Mouse (Mus musculus) R1 (cell line): Measurements from ENCODE around the gene Enox1.
A peak's percentile ranks its signal among the peaks of the same experiment; 100 is the strongest.

Experiments
- DNase-seq: peaks from one replicate; pipeline ENCODE4 v3.0.0-alpha.2; 2018; ENCODE audit warnings: low read depth, low spot score

Enox1 gene

DNA sequence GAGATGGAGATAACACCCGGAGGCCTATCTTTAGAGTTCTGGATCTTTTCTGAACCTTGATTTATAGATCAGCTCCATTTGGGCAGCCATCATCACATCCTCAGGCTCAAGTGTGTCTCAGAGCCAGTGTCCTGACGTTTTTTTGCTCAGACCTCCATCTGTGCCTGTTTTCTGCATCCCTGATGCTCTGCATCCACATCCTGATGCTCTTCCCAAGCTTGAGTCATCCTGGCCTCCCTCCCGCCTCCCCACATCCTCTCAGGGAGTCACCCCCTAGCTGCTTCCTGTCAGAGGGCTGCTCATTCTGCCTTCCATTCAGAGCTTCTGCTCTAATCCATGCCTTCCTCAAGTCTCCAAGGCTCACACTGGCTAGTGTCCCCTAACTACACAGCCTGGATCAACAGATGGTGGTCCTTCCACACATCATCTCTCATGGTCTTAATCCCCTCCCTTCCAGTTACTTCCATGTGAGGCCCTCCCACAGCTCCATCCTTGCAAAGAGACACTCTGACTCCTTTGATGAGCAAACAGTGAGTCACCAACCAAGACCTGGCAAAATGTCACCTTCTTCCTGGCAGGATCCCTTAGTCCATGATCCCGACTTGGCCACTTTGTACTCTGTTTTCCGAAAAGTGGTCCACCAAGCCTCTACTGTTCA lies 451.7 kb downstream of the Enox1 start:
- DNase-seq: no peak

DNA sequence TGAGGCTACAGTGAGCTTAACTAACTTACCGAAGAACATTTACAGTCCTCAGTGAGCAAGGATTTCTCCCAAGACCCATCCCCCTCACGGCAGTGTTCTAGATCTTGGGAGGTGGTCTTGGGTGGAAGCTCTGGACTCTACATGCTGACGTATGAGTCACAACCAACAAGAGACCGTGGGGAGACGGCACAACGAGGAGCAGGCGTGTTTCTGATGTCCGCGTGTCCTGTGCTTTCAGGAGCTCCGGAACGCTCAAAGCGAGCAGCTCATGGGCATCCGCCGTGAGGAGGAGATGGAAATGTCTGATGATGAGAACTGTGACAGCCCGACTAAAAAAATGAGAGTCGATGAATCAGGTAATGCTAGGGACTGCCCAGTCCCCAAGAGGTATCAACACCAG lies 458.6 kb downstream of the Enox1 start:
- no peak for DNase-seq

DNA sequence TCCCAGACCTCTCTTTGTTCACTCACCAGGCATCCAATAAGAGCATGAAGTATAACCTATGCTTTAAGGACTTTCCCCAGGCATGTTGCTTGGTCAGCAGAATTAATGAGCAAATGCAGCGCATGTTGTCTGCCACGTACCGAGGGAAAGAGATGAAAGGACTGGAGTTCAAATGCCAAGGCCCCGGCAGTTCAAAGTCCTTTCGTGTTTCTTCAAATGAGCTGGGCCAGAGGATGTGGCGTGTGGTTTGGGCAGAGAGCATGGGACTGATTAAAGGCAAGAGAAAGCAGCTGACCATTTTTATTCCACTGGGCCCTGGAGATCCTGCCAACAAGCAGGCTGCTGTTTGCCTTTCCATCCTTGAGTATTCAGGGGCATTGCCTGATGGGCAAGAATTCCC lies 460.7 kb downstream of the Enox1 start:
- no peak for DNase-seq

DNA sequence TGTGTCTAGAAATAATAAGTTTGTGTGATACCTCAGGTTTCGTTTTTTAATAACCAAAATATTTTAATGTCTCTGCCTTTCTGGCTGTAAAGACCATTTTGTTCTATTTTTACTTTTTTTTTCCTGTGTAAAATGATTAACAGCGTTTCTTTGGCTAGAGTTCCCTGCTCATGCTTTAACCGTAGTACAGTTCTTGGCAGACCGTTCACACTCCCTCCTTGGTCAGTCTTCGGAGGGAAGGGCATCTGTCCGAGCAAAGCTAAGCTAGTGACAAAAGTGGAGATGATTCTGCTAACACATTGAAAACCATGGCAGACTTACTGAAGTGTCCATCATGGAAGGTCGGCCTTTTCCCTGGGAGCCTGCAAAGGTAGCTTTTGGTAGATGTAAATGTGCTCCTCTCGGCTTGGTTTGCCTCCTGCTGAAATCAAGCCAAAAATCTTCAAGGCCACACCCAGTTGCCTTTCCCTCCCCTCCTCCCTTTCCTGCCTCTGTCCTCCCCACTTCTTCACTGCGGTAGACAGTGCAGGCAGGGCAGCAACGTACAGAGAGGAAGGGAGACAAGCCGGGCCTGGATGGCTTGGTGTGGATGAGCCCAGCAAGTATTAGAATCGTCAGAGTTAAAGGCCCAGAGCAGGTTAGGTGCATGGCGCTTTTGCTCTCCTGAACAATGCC lies 461.7 kb downstream of the Enox1 start:
- DNase-seq: peak; percentile 58

DNA sequence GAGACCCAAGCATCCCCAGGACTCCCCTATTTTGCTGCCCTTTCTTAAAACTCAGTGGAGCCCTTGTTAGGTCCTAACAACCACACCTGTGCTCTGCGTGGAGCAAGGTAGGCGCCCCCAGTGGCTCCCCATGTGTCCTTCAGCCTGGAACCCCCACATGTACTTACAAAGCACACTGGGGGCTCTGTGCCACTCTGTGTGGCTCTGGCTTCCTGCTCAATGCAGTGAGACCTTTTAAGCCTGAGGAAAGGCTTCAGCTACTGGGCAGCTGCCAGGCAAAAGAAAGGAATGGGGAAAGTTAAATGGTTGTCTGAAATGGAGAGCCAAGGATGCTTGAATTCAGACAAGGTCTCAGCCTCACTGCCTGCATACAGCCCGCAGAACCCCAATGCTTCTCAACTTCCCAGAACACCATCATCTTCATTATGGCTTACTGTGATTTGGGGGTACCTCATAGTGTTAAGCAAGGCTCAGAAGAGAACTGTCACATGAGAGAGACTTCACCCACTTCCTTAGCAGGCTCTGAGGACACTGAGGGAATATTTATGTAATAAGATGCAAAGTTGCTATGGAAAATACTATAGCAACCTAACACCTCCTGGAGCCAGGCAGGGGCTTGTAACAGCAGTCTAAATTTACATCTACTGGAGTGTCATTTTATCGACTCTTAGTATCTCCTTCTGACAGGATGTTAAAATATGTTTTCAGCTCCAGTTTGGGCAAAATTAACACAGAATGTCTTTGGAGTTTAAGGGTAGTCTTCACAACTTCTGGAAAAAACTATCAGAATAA lies 465.1 kb downstream of the Enox1 start:
- DNase-seq: no peak

DNA sequence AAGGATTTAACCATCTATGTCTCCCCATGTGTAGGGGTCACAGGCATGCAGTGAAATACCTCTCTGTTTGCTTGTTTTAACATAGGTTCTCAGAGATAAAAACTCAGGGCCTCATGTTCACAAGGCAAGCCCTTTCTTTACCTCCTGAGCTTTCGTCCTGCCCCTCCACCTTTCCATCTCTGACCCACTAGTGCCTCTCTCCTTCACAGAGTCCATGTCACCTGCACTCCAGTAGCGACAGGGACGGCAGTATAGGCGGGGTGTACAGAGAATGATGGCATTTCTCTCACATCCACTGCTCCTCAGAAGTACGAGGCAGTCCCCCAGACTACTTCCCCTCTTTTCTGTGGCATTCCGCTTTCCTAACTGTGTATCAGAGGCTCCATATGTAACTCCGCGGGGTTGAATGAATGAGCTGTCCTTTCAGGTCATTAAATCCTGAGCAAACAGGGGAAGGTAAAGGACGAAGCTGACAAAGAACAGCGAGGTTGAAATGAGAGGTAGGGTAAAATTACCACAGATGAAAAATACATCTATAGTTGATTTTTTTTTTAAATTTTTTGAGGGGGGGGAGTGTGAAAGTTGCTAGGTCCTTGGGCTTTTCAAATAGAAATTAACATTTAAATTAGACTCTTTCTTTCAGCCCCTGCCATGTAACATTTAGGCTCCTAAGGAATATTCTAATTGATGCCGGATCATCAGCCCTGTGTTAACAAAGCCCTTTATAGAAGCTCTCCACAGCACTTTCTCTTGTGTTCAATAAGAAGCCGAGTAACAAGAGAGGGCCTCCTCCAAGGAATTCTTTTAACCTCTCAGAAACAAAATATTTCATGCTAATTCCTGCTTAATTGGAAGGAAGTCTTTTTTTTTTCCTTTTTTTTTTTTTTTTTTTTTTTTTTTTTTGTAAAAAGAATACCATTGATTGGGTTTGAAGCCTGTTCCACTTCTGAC lies 470.3 kb downstream of the Enox1 start:
- DNase-seq: peak; percentile 81

DNA sequence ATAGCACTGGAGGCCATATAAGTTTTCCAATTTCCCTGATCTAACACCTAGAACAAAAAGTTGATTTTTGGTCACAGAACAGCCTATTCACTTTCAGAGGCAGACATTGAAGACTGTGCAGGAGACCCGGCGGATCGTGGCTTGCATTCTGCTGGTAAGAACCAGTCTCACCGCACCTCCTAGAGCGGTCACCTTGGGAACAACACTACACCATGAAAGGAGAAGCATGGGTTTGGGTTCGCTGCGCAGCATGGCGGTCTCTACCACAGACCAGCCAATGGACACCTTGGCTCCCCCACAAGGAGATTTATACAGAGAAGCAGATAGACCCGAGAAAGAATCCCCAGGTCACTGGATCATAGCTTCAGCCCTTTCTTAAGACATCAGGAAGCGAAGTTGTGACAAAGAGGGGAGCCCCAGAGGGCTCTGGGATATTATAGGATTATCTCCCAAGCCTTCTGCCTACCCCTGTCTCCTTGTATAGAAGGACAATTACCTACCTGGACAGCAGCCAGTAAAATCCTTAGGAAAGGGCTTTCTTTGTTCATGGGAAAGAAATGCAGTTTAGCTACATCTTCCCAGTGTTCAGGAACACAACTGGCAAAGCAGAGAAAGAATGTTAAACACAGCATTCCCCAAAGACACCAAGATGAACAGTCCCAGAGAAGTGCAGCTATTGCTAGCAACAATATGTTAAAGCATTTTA lies 476.1 kb downstream of the Enox1 start:
- DNase-seq: peak; percentile 55

DNA sequence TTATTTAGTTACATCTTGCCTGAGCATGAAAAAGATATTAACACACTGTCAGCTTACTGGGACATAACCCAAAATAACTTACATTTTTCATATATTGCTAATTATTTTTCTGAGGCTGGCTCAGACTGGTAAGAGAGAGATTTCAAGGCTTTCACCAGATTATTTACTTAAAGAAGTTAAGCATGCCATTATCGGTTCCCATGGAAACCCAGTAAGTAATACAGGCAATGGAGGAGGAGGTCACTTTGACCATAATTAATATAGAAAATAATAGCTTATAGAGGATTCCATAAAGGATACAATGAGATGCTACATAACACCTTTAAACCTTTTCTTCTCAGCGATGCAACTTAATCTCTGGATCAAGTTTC lies 476.6 kb downstream of the Enox1 start:
- DNase-seq: no peak

DNA sequence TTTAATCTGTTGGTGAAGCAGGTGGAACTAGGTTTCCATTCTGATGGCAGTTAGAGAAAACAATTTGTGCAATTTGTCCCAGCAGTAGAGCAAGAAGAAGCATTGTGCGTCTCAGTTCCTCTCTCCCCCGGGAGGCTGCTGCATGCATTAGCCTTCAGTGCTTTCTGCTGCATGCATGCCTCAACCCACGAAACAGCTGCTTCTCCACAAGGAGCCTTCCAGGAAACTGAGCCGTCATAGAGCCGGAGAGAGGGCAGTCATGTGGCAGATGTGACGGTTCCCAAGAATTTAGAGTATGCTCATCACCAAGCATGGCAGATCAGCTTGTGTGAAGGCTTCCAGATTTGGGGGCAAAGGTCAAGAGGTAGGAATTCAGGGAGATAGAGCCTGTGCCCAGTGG lies 480.4 kb downstream of the Enox1 start:
- no peak for DNase-seq

DNA sequence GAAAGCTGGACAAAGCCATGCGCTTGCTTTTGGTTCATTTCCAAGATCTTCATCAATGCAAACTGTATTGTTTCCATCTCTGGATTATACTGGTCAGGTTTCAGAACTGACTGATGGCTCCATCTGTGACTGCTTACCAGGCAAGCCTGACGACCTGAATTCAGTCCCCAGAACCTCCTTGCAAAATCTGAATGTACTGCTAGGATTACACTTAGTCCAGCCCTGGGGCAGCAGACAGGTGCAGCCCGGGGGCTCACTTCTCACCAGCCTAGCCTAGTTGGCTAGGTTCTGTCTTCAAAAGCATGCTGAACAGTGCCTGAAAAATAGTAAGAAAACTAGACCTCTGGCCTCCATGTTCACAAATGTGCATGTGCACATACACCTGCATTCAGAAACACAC lies 481.6 kb downstream of the Enox1 start:
- DNase-seq: no peak

DNA sequence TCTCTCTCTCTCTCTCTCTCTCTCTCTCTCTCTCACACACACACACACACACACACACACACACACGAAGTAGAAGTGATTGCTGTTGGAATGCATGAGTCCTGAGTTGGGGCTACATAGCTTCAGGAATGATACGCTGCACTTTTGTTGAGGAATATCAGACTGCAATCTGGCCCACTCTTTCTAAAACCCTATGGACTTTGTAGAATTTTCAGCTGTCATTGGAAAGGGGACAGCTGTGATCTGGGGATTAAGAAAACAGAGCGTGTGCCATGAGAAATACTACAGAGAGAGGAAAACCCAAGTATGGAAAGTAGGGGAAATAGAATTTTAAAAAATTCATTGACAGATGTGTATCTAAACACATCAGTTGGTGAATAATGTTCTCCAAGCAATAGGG lies 482.1 kb downstream of the Enox1 start:
- DNase-seq: no peak

DNA sequence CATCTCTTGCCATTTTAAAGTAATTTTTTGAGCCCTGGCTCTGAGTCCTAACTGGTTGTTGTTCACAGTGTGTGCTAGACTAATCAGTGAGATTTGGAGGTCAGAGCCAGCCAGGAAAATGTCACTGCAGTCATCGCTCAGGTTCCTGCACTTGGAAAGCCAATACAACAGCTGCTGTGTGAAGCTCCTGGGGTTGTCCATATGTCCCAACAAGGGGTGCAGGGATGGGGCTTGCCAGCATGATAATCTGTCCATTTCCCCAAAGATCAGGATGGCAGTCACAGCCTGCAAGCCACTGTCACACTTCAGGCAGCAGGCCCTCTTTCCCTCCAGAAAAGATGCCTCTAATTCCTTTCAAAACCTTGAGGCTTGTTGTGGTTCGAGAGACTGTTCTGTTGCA lies 483.0 kb downstream of the Enox1 start:
- DNase-seq: no peak

DNA sequence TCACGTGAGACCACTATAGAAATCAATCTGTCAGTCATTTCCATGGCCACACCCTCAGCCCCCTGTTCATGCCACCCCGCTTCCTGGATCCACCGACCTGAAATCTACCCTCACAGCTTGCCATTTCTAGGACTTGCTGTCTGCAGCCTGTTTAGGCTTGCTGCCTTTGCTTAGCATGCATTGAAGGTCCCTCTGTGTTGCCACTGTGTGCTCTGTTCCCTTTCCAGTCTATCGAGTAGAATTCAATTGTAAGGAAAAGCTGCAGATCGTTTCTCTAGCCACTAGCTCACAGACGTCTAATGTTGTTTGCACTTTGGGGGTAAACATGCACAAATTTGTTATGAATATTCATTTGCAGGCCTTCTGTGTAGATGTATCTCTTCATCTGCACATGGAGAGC lies 485.8 kb downstream of the Enox1 start:
- DNase-seq: no peak

DNA sequence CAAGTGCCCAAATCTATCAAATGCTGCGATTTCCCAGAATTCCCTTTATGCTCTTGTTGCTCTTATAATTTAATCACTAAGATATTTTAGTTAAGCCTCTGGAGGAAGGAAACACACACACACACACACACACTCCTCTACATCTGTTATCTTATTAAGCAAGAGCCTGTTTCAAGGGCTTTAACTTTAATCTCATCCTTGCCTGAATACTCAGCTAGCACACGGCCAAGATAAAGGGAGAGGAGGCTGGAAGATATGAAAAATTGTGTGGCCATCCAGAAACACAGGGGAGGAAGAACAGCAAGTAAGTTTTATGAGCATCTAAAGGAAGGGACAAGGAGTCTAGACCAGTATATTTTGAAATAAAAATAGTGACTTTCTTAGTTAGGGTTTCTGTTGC lies 489.6 kb downstream of the Enox1 start:
- DNase-seq: no peak

DNA sequence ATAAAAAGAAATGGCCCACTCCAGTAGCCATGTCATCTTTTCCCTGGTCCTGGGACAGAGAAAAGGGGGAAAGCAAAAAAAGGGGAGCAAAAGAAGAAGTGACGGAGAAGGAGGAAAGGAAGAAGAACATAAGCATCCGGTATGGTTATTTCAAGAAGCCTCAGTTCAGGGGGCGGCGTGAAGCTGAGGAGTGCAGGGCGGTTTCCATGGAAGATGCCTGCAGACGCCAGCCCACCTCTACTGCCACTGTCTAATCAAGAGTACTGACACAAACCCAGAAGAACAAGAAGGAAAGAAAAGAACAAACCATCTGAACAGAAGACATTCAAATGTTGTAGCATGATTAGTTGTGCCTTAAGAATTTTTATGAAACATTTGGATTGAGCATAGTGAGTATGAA lies 490.5 kb downstream of the Enox1 start:
- DNase-seq: no peak

DNA sequence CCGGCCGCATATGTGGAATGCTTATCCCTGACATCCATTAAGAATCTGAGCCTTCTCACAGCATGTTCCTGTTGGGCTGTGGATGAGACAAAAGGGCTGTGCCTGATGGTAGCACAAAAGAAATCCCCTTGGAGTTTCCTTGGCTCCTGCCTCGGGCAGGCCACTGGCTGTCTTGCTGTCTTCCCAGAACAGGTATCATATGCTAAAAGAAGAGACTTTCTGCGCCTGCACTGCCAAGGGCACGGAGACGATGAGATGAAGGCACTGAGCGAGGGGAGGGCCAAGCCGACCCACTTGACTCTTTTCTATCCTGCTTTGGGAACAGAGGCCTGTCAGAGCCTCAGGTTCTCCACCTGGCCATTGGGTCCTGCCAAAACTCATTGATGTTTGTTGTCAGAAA lies 491.7 kb downstream of the Enox1 start:
- DNase-seq: peak; percentile 84

DNA sequence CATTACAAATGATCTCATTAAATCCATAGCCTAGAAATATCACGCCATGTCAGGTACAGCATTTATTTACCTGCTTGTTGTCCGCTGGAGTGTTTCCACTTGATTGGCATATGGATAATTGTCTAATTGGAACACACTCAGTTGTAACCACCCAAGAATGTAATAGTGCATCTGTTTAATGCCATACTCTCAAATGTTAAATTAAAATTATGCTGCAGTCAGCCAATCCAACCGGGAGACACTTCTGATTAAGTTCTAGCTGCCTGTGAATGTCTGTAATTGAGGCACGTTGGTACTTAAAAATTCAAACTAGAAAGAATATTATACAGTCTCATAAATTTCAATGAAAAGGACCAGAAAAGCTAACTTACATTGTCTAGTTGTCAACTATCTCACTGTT lies 502.2 kb downstream of the Enox1 start:
- DNase-seq: no peak

DNA sequence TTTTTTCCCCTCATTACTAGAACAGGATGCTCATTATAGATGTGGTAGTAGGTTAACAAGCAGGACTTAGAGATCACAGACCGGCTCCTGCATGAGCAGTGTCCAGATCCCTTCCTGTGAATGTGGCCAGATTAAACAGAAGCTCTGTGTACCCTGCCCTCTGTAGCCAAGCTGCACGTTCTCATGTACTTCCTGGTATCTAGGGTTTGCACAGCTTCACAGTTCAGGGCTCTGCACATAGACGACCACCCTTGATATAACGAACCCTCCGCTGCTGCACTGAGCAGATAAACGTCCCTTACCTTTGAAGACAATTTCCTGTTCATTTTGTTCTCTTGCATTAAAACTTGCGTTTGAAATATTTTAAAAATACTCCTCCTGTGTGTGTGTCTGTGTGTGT lies 505.7 kb downstream of the Enox1 start:
- DNase-seq: no peak

DNA sequence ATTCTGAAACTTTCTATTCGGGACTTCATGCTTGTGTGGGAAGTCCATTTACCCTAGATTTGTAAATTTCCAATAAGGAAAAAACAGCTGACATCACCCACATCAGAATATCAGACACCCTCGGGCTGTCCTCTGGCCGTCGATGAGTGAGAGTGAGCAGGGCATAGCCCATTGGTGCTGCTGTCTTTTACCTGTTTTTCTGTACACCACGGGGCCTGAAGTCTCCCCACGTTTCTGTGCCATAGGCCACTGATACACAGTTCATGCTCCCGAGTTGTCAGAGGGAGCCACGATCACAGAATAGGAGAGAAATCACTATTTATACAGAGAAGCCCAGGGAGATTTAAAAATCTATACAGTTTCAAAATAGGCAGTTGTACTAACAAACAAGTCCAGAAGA lies 506.4 kb downstream of the Enox1 start:
- DNase-seq: no peak

DNA sequence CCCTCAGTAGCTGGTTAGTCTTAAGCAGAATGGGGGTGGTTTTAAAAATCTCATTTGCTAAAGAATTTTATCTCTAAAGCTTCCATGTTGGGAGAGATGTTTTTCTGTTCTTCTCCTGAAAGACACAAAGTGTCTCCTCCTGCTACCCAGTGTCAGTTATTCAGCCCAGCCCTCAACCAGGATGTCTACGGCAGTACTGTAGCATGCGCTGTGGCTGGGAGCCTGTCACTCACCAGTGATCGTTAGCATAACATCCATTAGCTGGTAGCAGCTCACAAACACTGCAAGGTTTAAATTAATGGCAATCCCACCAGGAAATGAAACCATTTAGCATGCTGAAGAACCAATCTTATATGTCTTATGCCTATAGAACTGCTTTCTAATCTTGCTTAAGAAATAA lies 511.5 kb downstream of the Enox1 start:
- DNase-seq: no peak

DNA sequence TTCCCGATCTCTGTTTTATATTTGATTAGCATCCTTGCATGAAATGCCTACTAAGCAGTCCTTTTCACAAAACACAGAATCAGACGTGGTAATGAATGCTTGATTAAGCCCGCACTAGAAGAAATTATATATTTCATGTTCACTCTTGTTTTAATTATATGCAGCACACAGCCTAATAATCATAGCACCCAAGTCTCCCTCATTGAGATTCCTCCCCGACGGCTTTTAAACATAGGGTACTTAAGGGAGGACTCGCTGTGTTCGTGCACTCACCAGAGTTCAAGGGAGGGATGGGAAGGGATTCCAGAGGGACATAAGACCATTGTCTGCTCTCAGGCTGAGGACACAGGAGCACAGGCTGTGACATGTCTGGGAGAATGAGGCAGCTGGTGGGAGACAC lies 512.9 kb downstream of the Enox1 start:
- no peak for DNase-seq
